Mouse (Mus musculus) right cerebral cortex, postnatal 36 days (tissue): ENCODE data around the gene Tmem121.

Experiments
- DNase-seq, 2 experiments: peaks; one replicate each; pipeline ENCODE4 v3.0.0; 2022; ENCODE audit warnings: low spot score in 2 of 2, mixed read lengths in 1 of 2

The Tmem121 gene

GRCm38 (mm10) chr12:113185442-113186291 lies at the start of gene Tmem121:
Gene Tmem121 (plus strand): TSS chr12:113185930.
- no peak for DNase-seq

GRCm38 (mm10) chr12:113136492-113137020 lies 49.2 kb upstream of the Tmem121 start:
- no peak for DNase-seq

- no peak for DNase-seq
These were observed 48.2 kb upstream of the Tmem121 start for GRCm38 (mm10) chr12:113137260-113138213.

- DNase-seq: no peak
These were observed 47.4 kb upstream of the Tmem121 start for GRCm38 (mm10) chr12:113138291-113138690.

GRCm38 (mm10) chr12:113138901-113139864 lies 46.5 kb upstream of the Tmem121 start:
- no peak for DNase-seq

- peak; percentile 96 for DNase-seq
These were observed 45.7 kb upstream of the Tmem121 start, which contains the start of gene Crip2 for GRCm38 (mm10) chr12:113139908-113140615. Gene Crip2 (plus strand): TSS chr12:113140236.

GRCm38 (mm10) chr12:113140616-113141411 lies 44.9 kb upstream of the Tmem121 start:
- DNase-seq: no peak

GRCm38 (mm10) chr12:113141531-113141973 lies 44.2 kb upstream of the Tmem121 start:
- no peak for DNase-seq

- DNase-seq: peak in 1 of 2 experiments; percentile 52
These were observed 43.4 kb upstream of the Tmem121 start for GRCm38 (mm10) chr12:113142021-113142975.

- DNase-seq: no peak
These were observed 42.6 kb upstream of the Tmem121 start for GRCm38 (mm10) chr12:113143164-113143563.

- DNase-seq: no peak
These were observed 41.6 kb upstream of the Tmem121 start for GRCm38 (mm10) chr12:113144001-113144756.

- no peak for DNase-seq
These were observed 40.8 kb upstream of the Tmem121 start for GRCm38 (mm10) chr12:113144886-113145285.

GRCm38 (mm10) chr12:113145591-113145990 lies 40.1 kb upstream of the Tmem121 start:
- no peak for DNase-seq

GRCm38 (mm10) chr12:113146112-113147057 lies 39.3 kb upstream of the Tmem121 start, which contains the start of gene Crip1:
Gene Crip1 (plus strand): TSS chr12:113146316.
- peak in 1 of 2 experiments; percentile 67 for DNase-seq

GRCm38 (mm10) chr12:113147481-113147880 lies 38.2 kb upstream of the Tmem121 start:
- DNase-seq: no peak
